Mouse (Mus musculus) gastrocnemius, postnatal 25 days (tissue): Measurements from ENCODE around the gene Olfr780. TPM values are rescaled to one million over a fixed set of nuclear protein-coding genes. Genes with fewer than 3 reads are reported as not detected.
"Not testable (repeated sequence)": the region's sequence is repeated elsewhere in the genome, so short reads cannot be mapped to it uniquely, and the experiment has no call there.

Source experiments
- DNase-seq: peaks from one replicate; pipeline ENCODE4 v3.0.0; 2022
- long read RNA-seq, 2 experiments: library from polyadenylated mRNA; stranded (forward); transcript quantifications; one replicate each; pipeline ENCODE4 v2.0.0; 2021
- total RNA-seq, 2 experiments: library from RNA; stranded (reverse); gene quantifications; 1 replicate in 1 of 2; 2 replicates in 1 of 2; pipeline ENCODE4 v1.2.3; 2021

The Olfr780 gene
- not detected for total RNA-seq
- long read RNA-seq, experiment 1: 0 reads
- long read RNA-seq, experiment 2: 0 reads

GRCm38 (mm10) chr10:129317817-129318216 lies at the start of gene Olfr780:
Gene Olfr780 (plus strand): TSS chr10:129318117.
- DNase-seq: no peak

- DNase-seq: no peak
Observed at GRCm38 (mm10) chr10:129271081-129271535, 46.8 kb upstream of the Olfr780 start, which contains the start of gene Olfr777. Gene Olfr777 (minus strand): TSS chr10:129271485.

- not testable (repeated sequence) for DNase-seq
Observed at GRCm38 (mm10) chr10:129312973-129313372, 4.9 kb upstream of the Olfr780 start.

- not testable (repeated sequence) for DNase-seq
Observed at GRCm38 (mm10) chr10:129313521-129313920, 4.4 kb upstream of the Olfr780 start.

- DNase-seq: no peak
Observed at GRCm38 (mm10) chr10:129328554-129328953, 10.6 kb downstream of the Olfr780 start, which contains the start of gene Olfr781. Gene Olfr781 (plus strand): TSS chr10:129328854.

- DNase-seq: no peak
Observed at GRCm38 (mm10) chr10:129348550-129348949, 30.6 kb downstream of the Olfr780 start, which contains the start of gene Olfr782. Gene Olfr782 (plus strand): TSS chr10:129348850.

GRCm38 (mm10) chr10:129352475-129352874 lies 34.6 kb downstream of the Olfr780 start:
- DNase-seq: not testable (repeated sequence)

- DNase-seq: not testable (repeated sequence)
Observed at GRCm38 (mm10) chr10:129356496-129356895, 38.6 kb downstream of the Olfr780 start.

- no peak for DNase-seq
Observed at GRCm38 (mm10) chr10:129357307-129357706, 39.4 kb downstream of the Olfr780 start.

Other genes starting within 250 kb of the Olfr780 start
- gene Olfr766-ps1, start 249.1 kb upstream of the Olfr780 start, total RNA-seq: not detected
- gene Olfr767, start 235.2 kb upstream of the Olfr780 start, total RNA-seq: not detected
- not detected for gene Olfr768, start 218.7 kb upstream of the Olfr780 start, total RNA-seq
- not detected for gene Olfr769, start 200.3 kb upstream of the Olfr780 start, total RNA-seq
- gene Olfr770, start 179.1 kb upstream of the Olfr780 start, total RNA-seq: not detected
- gene Olfr771, start 153.4 kb upstream of the Olfr780 start, total RNA-seq: not detected
- not detected for gene Olfr772, start 140.2 kb upstream of the Olfr780 start, total RNA-seq
- not detected for gene Olfr773, start 130.7 kb upstream of the Olfr780 start, total RNA-seq
- gene Olfr774, start 81.9 kb upstream of the Olfr780 start, total RNA-seq: not detected
- gene Olfr775, start 69.7 kb upstream of the Olfr780 start, total RNA-seq: not detected
- not detected for gene Olfr776, start 59.0 kb upstream of the Olfr780 start, total RNA-seq
- gene Olfr777, start 46.6 kb upstream of the Olfr780 start, total RNA-seq: not detected
- gene Olfr781, start 10.7 kb downstream of the Olfr780 start, total RNA-seq: not detected
- gene Olfr782, start 30.7 kb downstream of the Olfr780 start, total RNA-seq: not detected
- gene Olfr784, start 66.0 kb downstream of the Olfr780 start, total RNA-seq: not detected
- gene Olfr785, start 87.3 kb downstream of the Olfr780 start, total RNA-seq: not detected
- gene Olfr786, start 109.2 kb downstream of the Olfr780 start, total RNA-seq: not detected
- not detected for gene Olfr787, start 143.7 kb downstream of the Olfr780 start, total RNA-seq
- gene Olfr788, start 152.9 kb downstream of the Olfr780 start, total RNA-seq: not detected
- gene Olfr789, start 166.6 kb downstream of the Olfr780 start, total RNA-seq: not detected
- gene Olfr790, start 180.4 kb downstream of the Olfr780 start, total RNA-seq: not detected
- gene Olfr791, start 203.7 kb downstream of the Olfr780 start, total RNA-seq: not detected
- gene Olfr792, start 221.0 kb downstream of the Olfr780 start, total RNA-seq: not detected
- not detected for gene Olfr794, start 249.5 kb downstream of the Olfr780 start, total RNA-seq